Mouse (Mus musculus): ENCODE measurements around the gene Tstd2.

- no peak for TF ChIP-seq CTCF (IDR thresholded peaks at IDR 0.05; ENCODE audit: extremely low read depth, insufficient read depth, insufficient read length, insufficient replicate concordance)
- TF ChIP-seq POLR2A (IDR thresholded peaks at IDR 0.05; ENCODE audit: low read depth, low read length): no peak
Measured at GRCm38 (mm10) chr4:46146881-46147280, 8.4 kb upstream of the Tstd2 start.

Measured in spleen, adult 2 months (tissue).